Mouse (Mus musculus): Measurements from ENCODE around the gene Hils1.
A peak's percentile ranks its signal among the peaks of the same experiment; 100 is the strongest.
"Not testable (repeated sequence)": the region's sequence is repeated elsewhere in the genome, so short reads cannot be mapped to it uniquely, and the experiment has no call there.

The Hils1 gene

DNA sequence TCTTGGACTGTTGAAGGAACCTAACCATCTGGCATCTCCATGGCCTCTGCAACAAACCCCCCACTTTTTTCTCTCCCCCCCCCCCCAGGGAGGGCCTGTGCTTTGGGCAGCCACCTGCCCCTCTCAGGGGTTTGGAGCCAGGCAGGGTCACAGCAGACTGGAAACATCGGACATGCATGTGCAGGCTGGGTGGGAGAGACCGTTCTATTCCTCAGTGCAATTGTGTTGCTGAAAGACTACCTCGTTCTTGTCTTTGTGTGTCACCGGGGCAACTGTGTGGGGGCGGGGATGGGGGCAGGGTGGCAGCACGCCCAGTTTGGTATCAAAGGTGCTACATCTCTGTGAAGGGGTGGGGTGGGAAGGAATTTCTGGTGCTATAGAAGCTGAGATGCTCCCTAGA, 15.2 kb upstream of the Hils1 start:
- DNase-seq (ENCODE audit: extremely low spot score, low spot score) = peak; percentile 50

DNA sequence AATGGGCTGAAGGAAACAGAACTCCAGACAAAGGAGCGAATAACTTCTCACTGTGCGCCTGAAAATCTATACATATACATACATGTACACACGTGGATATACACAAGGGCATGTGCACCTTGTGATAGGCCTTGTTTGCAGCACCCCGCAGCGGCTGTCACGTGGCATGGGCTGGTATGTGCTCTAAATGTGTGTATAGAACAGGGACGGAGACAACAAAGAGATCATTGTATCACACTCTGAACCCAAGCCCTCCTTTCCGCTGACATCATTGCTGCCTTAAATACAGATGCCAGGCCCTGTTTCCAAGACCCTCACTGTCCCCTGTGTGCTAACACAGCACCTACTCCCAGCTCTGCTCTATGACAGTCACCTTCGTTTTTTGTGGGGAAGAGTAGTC, 12.3 kb upstream of the Hils1 start:
- no peak for DNase-seq (ENCODE audit: extremely low spot score, low spot score)

DNA sequence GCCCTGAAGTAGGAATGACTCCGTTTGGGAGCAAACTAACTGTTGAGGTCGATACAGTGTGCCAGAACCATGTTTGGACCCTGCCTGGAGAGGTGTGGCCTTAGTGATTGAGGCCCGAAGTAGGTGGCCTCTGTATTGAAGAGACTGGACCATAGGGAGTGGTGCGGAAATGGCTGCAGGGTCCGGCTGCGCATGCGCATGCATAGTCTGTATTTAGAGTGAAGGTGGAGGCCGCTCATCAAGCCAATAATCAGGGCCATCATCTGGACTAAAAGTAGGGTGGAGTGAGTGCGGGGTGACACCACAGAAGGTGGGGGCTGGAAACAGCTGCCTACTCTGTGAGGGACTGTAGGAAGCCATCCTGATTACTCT, 9.7 kb upstream of the Hils1 start:
- no peak for DNase-seq (ENCODE audit: extremely low spot score, low spot score)

DNA sequence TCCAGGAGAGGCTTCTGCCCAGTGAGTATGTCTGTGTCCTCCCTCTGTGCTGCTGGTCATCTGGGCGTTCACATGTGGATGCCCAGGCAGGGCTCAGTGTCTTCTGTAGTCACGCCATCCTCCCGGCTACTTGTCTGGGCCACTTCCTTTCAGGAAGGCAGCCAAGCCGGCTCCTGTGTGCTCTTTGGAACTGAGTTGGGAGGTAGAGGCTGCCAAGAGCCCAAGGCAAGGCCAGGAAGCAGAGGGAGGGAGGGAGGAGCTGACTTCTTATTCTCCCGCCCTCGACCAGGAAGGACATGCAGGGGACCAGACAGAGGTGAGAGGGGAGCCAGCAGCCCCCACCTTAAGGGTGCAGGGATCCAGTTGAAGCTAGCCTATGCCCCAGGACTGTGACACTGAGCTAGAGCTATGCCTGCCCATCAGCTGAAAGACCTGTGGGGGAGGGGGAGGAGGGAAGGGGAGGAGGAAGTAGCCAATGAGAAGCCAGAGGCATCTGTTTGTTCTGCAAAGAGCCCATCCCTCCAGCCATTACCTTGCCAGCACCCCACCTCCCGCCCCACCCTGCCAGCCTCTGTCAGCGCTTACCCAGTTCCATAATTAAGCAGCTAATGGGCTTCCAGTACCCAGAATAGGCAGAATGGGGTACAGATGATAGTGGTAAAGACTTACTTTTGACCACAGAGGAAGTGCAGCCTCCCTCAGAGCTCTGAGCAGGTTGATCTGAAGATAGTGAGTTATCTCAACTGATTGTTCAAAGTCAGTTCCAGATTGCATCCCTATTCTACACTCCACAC, 9.1 kb upstream of the Hils1 start:
- no peak for DNase-seq (ENCODE audit: extremely low spot score, low spot score)

DNA sequence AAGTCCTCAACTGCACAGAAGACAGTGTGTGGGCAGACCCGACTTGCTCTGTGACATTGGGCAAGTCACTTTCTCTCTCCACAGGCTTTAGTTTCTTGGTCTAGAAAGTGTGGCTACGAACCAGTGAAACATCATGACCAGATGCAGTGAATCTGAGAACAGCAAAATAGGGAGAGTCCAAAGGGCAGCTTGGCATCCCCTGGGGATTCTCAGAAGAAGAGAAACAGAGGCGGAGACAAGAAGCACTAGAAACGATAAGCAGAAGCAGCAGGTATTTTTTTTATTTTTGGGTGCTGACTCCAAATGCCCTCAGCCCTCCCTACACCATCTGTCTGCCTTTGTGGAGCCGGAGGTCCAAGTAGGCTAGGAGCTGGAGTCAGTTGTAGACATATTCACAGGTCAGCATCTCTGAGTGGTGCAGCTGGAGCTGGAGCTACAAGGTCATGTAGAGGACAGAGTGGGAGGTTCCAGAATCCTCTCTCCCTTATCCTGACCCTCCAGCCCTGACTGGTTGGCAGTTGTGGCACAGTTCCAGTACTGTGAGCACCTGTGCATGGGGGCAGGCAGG, 4.8 kb upstream of the Hils1 start:
- no peak for DNase-seq (ENCODE audit: extremely low spot score, low spot score)

DNA sequence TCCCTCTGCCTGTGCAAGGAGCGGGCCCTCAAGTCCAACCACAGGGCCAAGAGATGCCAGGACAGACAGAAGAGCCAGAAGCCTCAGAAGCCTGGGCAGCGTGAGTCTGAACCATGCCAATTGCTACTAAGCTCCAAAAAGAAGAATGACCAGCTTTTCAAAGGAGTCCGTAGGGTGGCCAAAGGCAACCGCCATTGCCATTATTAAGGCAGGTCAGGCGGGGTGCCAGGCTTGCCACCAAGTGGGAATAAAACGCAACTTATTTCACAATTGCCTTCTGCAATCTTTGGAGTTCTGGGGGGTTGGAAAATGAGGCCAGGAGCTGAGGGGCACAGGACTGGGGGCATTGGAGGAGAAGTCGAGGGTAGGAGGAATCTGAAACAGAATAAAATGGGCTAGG, 794 bp downstream of the Hils1 start:
- no peak for DNase-seq (ENCODE audit: extremely low spot score, low spot score)

GRCm38 (mm10) chr11:94969709-94970108, 2.3 kb downstream of the Hils1 start:
- DNase-seq (ENCODE audit: extremely low spot score, low spot score) = not testable (repeated sequence)

DNA sequence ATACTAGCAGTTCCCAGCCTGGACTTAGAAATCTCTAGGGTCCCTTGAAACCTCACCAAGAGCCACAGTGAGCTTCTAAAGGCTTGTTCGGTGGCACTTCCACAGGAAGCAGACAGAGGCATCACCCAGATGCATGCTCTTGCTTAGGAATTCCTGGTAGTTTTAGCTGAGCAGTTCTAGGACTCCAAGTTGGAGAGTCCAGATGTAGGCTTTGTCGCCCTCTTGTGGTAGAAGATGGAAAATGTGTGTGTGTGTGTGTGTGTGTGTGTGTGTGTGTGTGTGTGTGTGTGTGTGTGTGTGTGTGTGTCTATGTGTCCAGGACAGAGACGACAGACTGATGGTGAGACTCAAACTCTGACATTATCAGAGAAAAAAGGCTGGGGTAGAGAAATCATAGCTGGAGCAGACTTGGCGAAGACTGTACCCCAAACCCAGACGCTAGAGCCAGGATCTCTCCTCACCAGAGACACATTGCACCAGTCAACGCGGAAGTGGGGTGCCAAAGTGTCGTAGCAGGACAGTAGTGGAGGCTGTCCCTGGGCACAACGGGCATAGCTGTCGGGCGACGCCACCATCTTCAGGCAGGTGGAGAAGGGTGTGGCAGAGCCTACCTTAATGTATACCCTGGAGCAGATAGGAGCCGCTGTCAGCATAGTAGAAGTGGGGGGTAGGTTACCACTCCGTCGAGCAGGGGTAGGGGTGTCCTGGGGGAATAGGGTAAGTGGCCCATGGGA, 3.0 kb downstream of the Hils1 start:
- peak; percentile 63 for DNase-seq (ENCODE audit: extremely low spot score, low spot score)

GRCm38 (mm10) chr11:94971895-94972615, 4.7 kb downstream of the Hils1 start:
- no peak for DNase-seq (ENCODE audit: extremely low spot score, low spot score)

- DNase-seq (ENCODE audit: extremely low spot score, low spot score) = no peak
Observed at GRCm38 (mm10) chr11:94972887-94973286, 5.5 kb downstream of the Hils1 start.

DNA sequence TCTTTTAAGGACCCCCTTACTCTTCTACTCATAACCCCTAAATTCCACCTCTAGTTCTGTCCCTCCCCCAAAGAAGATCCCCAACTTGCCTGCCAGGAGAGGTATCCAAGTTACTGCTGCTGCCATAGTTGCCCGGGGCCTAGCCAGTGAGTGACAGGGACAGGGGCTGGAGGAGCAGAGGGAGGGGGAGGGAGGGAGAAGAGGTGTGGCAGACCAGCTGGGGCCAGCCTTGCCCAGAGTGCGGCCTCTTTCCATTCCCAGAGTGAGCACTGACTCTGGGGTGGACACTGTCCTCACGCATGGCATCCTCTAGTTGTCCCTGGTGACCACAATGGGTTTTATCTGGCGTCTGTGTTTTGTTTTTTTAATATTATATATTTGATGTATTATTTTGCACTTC, 5.9 kb downstream of the Hils1 start:
- no peak for DNase-seq (ENCODE audit: extremely low spot score, low spot score)

- no peak for DNase-seq (ENCODE audit: extremely low spot score, low spot score)
Observed at GRCm38 (mm10) chr11:94974951-94975350, 7.6 kb downstream of the Hils1 start.

DNA sequence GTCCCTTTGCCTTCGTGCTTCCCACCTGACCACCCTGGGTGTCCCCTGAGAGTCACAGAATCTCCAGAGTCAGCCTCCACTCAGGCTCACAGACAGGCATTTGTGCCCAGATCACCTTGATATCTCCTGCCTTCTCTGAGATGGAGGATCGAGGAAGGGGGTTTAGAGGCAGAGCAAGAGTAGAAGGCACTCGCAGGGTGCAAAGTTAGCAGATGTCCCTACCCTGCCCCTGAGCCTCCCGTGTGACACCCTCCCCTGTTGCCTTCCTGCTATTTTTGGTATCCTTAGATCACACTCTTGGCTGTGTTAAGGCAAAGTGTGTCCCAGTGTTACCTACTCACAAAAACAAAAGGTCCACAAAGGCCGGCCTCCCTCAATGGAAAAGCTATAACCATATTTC, 8.8 kb downstream of the Hils1 start, which contains the start of gene Sgca:
Sgca (minus strand) TSS at position 129 of the 400 bp plus-strand sequence.
- no peak for DNase-seq (ENCODE audit: extremely low spot score, low spot score)

- DNase-seq (ENCODE audit: extremely low spot score, low spot score) = no peak
Observed at GRCm38 (mm10) chr11:94978178-94978915, 11.0 kb downstream of the Hils1 start.

GRCm38 (mm10) chr11:94978947-94979346, 11.6 kb downstream of the Hils1 start:
- peak; percentile 99 for DNase-seq (ENCODE audit: extremely low spot score, low spot score)

- DNase-seq (ENCODE audit: extremely low spot score, low spot score) = no peak
Observed at GRCm38 (mm10) chr11:94979462-94980179, 12.2 kb downstream of the Hils1 start.

DNA sequence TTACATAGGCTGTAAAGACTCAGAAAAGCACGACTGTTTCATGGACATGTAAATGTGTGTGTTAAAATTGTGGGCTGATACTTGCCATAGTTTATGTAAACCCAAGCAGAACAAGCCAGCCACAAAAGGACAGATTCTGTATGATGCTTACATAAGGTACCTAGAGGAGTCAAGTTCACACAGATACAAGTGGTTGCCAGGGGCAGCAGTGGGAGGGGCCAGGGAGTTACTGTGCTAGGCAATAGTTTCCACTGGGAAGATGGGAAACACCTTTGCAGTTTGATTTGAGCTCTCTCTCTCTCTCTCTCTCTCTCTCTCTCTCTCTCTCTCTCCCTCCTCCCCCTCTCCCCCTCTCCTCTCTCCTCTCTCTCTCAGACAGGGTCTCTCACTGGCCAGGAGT, 17.7 kb downstream of the Hils1 start:
- DNase-seq (ENCODE audit: extremely low spot score, low spot score) = no peak

GRCm38 (mm10) chr11:94985822-94986221, 18.4 kb downstream of the Hils1 start:
- DNase-seq (ENCODE audit: extremely low spot score, low spot score) = no peak

- DNase-seq (ENCODE audit: extremely low spot score, low spot score) = no peak
Observed at GRCm38 (mm10) chr11:94986435-94986834, 19.0 kb downstream of the Hils1 start.

- no peak for DNase-seq (ENCODE audit: extremely low spot score, low spot score)
Observed at GRCm38 (mm10) chr11:94987341-94987740, 19.9 kb downstream of the Hils1 start.
